Mouse (Mus musculus) thymus, adult 18-20 months (tissue): Measurements from ENCODE around the gene Zfp597.

Source experiments
- DNase-seq, 2 experiments: peaks; one replicate each; pipeline ENCODE4 v3.0.0; 2022; ENCODE audit warnings: mixed read lengths in 2 of 2

Zfp597 gene

DNA sequence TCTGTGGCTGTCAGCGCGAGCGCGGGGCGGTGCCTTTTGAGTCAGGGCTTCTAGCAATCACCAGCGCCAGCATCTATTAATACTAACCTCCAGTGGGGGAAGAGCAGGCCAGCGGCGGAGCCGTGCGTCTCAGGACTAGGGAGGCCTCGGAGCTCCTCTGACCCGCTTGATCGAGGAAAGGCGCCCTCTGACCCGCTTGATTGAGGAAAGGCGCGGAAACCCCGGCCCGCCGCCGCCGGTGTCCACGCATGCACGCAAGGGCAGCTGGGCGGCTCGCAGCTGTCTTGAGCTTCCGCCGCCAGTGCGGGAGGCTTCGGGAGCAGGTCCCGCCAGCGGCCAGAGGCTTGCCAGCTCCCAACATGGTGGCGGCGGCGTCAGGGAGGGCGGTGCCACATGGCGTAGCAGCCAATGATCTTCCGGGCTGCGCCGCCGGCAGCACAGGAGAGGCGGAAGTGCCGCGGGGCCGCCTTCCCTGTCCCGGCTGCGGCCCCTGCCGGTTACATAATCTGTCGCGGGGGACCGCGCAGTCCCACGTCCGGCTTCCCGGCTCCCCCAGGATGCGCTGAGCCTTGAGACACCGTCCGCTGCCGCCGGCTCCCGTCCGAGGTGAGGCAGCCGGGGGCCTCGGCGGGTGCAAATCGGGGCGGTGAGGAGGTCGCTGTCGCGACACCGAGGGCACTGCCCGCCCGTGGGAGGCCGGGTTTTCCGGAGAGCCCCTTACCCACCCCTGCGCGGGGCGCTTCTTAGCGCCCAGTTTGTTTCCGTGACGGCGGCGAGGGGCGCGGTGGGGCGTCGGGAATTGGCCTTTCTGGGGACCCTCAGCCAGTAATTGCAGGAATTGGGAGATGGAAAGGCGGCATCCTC lies at the start of gene Zfp597, which contains the start of gene Gm20695:
Gene Zfp597 (minus strand): TSS at position 361 of the 864 bp plus-strand sequence.
Gene Gm20695 (plus strand): TSS at position 448 of the 864 bp plus-strand sequence.
- DNase-seq, result peak; percentile 88 to 90

DNA sequence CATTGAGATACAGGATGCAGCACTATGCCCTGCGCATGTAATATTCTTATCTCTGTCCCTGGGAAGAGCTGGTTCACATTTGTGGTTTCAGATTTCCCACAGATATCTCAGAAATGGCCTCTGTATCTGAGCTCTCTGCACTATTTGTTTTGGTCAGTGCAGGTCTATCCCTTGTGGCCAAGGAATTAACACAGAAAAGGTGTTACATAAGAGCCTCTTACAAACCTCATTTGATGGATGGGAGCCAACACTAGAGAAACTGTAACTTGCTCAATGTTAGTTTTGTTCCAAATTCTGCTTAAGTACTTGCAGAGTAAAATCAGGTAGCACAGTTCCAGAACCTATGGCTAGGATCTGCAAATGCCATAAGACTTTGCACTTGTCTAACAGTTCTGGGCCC lies 49.7 kb upstream of the Zfp597 start:
- no peak for DNase-seq

DNA sequence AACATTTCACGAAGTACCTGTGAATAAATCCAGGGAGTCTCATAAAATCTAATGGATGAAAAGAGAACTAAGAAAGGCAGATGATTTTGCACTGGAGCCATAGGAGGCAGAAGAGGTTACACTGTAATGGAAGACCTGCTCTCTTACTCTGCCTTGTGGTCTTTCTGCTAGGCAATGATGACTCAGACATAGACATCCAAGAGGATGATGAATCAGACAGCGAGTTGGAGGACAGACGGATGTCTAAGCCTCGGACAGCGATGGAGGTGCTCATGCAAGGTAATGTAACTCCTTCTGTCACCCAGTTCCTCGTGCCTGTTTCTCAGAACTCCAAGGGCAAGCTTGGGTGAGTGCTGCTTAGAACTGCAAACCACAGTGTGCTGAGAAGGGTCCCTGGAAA lies 49.2 kb upstream of the Zfp597 start:
- DNase-seq, result no peak

DNA sequence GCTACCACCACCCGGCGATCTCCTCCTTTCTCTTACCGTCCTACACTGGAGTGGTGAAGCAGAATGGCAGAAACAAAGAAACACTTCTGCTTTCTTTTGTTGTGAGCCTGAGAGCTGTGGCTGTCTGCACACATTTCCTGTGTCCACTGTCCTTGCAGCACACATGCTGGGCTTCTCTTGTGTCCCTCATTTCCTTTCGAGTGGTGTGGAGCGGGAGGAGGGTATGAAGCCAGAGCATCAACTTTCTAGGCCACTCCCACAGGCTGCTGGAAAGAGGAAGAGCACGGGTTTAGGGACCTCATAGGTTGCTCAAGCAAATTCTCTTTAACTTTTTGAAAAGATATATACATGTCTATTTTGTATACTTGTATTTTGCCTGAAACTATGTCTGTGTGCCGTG lies 44.8 kb upstream of the Zfp597 start:
- DNase-seq, result no peak

DNA sequence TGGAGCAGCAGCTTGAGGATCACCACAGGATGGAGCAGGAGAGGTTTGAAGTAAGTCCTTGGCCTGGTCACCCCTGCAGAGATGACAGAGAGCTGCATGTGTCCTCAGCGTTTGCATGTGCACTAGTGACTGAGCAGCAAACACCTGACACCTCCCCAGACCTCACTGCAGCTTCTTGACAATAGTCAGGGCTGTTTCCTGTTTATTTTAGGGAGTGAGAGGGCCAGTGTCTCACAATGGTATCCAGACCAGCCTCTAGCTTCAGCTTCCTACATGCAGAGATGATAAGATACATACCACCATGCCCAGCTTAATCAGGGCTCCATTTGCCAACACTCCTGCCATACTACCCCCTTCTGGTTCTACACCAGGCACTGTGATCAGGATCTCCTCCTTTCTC lies 44.2 kb upstream of the Zfp597 start:
- no peak for DNase-seq

DNA sequence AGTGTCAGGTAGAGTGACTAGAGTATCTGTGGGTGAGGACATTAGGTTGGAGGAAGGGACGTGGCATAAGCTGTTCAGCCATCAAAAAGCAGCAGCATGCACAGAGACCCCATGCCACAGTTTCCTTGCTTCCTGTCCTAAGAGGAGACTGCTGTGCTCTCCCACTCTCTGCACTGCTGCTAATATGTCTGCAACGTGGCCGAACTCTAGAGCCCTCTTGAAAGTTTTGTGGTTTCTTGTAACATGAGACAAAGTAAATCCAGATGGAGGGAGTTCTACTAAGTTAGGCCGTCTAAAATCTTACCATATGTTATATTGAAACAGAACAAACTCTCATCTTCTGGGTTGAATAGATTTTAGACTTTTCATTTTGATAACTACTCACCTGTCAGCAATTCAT lies 39.6 kb upstream of the Zfp597 start:
- DNase-seq, result no peak

DNA sequence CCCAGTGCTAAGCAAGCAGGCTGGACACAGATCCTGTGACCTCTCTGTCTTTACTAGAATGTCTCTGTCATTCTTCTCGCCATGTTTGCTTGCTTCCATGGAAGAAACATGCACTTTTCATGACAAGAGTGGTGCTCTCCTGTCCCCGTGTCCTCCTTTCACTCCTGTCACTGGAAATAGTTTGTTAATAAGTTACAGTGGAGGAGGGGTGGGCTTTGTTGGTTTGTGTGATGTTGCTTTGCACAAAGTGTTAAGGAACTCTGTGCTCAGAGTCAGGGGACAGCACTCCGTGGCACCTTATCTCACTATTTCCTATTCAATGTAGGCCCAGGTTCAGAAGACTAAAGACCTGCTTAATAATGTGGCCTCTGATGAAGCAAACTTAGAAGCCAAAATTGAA lies 39.2 kb upstream of the Zfp597 start:
- DNase-seq, result no peak

DNA sequence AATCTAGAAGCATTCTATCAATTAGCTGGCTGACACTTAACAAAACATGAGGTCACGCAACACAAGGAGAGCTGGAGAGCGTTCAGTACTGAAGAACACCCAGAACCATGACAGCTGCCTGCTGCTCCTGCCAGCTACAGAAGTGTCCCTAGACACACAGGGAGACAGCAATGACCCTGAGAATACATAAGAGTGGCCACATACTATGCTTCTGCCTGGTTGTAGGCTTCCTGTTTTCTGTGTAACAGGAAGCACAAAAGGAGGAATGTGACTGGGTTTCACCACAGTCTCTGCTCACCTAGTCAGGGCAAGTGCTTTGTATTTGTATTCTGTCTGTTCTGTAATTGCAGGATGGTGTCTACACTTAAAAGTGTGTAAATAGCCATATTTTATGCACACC lies 36.4 kb upstream of the Zfp597 start:
- no peak for DNase-seq

DNA sequence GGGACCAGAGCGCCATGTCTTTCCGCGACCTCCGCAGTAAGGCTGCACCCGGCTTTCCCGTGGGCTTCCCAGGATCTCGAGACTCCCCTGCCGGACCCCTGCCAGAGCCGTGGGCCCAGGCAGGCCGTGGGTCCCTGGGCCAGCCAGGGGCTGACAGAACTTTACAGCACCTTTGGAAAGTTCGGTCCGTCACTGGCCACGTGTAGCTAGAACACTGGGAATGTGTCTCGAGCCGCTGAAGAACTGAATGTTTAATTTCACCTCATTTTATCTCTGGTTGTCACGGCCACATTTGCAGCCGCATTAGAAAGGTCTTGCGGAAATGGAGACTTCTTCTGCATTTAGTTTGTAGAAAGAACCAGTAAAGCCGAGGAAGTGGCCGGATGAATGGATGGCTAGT lies 24.8 kb upstream of the Zfp597 start:
- DNase-seq, result no peak

DNA sequence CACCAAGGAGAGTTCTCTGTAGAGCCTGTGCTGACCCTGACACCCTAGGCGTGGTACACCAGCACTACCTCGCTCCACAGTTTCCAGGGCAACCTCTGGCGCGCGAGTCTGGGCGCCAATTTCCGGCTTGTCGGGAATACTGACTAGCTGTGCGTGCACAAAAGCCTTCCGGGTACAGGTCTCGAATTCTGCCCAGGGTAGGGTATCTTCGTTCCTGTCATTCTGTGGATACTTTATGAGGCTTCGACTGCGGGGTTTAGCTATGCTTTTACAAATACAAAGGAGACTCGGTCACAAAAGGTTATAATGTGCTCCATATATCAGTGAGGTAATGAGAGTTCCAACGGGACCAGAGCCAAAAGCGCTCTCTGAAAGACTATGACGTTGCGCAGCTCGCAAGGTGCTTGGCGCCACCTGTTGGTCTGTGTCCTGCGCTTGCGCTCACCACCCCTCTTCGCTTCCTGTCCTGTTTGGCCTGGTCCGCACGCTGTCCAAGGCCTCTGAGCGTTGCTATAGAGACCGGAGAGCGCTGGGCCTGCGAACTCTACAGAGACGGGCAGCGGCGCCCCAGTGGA lies 24.3 kb upstream of the Zfp597 start, which contains the start of the genes 1700037C18Rik and Cluap1:
Gene 1700037C18Rik (minus strand): TSS at position 153 of the 575 bp plus-strand sequence.
Gene Cluap1 (plus strand): TSS at position 265 of the 575 bp plus-strand sequence.
- peak; percentile 70 to 81 for DNase-seq

DNA sequence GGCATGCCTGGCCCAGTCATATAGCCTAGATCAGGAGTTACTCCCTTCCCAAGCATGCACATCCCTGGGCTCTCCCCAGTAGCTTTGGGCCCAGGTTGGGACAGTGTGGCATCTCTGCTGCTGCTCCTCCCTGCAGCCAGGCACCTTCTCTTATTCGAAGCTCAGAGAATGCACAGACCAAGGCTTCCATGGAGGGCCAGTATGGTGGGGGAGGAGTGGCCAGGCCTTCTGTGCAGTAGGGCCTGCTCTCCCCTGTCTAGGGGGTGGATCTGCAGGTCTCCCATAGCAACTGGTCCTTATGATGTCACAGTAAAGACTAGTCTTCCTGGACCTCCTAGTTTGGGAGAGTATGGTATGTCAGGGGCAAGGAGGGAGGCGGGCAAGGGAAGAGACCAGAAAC lies 23.1 kb upstream of the Zfp597 start:
- DNase-seq, result no peak

DNA sequence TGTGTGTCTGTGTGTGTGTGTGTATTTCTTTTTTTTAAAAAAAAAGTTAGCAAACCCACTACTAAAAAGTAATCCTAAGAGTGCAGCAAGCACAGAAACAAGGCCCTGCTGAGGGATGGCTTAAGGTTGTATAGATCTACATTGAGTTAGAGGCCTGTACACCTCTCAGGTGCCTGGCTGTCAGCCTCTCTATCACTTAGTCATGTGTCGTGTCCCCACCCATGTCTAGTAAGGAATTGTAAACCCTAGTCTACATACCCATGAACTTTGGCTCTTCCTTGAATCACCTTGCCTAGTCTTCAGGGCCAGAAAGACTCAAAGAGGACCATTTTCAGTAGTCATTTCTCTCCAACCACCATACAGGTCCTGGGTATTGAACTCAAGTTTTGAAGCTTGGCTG lies 12.2 kb upstream of the Zfp597 start:
- DNase-seq, result no peak

DNA sequence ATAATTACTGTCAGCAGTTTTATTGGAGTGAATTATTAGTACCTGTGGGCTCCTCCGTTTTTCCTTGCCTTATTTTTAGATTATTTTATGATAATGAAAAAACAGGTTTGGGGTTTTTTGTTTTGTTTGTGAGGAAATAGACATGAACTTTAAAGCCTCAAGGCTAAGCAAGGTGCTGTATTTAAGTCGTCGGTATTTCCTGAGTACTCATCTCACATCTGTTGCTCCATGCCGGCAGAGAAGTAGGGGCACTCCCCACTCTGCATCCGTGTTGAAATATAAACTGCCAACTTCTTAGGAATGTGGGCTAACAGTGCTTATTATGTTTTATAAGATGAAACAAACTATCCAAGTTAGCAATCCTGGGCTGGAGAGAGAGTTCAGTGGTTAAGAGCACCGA lies 11.7 kb upstream of the Zfp597 start:
- DNase-seq, result no peak

DNA sequence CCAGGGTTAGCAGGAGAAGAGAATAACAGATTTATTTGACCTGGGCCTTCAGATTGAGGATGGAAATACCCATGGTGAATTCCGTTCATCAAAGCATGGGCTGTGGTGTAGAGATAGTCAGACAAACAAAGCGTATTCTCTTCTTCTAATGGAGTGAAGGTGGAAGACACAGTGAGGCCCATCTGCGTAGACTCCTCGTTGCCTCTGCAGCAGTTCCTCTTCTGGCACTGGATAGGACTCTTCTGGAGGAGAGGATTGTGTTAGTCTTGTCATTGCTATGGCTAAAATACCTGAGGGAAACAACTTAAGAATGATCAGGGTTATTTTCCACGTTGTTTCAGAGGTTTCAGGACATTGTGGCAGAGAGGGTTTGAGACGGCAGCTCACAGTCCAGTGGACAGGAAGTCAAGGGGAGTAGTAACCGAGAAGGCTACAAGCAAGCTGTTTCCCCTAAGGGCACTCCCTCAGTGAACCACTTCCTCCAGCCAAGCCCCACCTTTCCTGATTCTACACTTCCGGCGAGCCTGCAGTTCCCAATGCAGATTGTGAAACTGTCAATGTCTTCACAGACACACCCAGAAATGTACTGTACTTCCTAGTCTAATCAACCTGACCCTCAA lies 10.9 kb upstream of the Zfp597 start:
- peak; percentile 25 to 46 for DNase-seq

DNA sequence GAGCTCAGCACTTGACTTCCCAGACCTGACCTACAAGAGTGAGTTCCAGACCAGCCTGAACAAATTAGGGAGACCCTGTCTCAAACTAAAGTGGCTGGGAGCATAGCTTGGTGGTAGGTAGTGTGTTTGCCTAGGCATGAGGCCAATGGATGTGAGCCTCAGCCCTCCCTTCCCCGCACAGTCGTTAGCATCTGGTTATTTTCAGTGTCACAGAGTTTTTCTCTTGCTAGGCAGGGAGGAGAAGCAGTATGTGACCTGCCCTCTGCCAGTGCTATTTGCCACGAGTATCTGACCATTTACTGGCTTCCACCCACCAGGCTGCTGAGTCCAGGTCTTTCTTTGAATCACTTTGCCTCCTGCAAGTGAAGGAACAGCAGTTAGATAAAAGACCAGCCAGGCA lies 9.4 kb upstream of the Zfp597 start:
- no peak for DNase-seq

DNA sequence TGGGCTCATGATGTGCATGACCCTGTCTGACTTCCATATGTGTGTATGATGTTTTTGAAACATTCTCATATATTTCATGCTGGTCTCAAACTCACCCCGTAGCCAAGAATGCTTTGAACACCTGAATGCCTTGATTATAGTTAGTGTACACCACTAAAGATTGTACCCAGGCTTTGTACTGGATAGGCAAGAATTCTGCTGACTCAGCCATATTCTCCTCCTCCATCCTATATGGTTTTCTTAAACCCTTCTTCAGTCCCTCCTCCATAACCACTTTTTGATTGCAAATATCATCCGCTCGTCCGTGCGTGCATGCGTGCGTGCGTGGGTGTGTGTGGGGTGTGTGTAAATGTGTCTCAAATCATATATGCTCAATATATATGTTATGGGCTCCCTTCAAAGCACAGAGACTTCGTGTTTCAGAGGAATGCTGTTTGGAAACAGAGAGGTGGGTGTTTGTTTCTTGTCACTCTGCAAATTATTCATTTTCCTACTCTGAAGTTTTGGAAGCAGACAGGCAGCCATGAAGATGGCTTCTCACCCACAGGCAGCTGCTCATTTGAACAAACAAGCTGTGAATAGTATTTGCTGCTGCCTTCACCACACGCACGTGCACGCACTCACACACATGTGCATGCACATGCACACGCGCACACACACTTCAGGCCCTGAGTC lies 7.4 kb upstream of the Zfp597 start:
- DNase-seq, result no peak

DNA sequence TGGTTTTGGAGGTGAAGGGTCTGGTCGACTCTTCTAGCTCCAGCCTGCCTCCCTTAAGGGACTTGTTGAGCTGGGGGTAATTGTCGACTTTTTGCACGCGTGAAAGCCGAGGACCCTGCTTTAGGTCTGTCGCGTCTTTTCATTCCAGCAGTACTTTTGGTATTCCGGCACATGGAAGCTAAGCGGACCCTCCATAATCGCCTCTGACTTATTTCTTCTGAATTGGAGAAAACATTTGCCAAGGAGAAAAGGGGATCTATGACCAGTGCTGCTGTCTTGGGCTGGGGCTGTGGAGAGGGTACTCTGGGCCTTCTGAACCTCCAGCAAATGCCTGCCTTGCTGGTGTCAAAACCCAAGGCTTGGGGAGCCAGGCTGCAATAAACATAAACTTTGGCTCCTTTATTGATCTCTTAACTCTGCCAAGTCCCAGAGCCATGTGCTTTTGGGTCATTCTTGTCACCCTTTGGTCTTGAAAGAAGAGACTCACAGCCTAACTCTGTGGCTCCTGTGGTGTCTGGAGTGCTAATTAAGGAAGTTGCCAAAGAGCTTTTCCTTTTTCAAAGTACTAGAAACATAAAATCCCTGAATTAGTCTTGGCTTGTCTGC lies 807 bp upstream of the Zfp597 start:
- no peak for DNase-seq

DNA sequence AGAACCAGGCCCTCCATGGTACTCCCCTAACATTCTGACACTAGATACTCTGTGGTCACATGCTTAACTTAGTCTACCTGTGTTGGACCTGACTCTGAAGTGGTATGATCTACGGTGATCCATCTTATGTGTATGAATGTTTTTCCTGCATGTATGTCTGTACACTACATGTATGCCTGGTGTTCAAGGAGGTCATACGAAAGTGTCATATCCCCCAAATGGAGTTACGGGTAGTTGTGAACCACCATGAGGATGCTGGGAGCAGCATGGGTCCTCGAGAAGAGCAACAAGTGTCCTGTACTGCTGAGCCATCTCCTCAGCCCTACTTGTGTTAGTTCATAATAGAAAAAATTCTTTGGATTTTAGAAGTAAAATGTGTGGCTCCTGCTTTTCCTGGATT lies 8.0 kb downstream of the Zfp597 start:
- no peak for DNase-seq

DNA sequence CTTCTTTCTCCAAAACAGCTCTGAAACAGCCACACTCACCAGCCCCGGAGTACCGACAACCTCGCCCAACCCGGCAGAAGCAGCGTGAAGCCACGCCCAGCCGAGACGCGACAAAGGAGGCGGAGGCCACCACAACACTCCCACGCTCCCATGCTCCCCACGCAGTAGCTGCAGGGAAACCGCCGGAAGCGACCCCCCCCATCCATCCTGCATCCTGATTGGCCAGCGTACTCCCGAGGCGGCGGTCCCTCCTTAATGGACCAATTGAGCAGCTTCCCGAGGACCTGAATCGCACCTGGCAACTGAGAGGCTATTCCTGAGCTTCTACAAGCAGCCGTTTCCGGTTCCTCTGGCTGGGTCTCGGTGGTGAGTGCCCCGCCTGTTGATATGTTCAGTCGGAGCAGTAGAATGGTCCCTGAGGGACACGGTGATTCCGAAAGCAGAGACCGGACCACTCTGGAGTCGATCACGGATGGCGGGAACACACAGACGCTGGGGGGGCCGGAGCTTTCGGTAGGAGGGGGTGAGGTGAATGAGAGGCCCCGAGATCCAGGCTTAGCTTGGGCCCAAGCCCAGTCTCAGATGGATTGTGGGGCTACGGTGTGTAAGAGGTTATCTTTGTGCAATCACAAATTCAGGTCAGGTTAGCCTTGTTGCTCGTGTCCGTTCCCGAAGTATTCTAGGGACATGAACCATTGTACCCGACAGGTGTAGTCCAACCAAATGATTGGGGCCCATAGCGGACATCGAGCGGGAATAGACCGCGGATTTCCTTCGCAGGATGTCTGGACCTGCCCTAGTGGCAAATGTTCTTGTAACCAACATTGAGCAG lies 11.9 kb downstream of the Zfp597 start, which contains the start of gene Naa60:
Gene Naa60 (plus strand): TSS at position 160 of the 832 bp plus-strand sequence.
- DNase-seq, result peak; percentile 88 to 94

DNA sequence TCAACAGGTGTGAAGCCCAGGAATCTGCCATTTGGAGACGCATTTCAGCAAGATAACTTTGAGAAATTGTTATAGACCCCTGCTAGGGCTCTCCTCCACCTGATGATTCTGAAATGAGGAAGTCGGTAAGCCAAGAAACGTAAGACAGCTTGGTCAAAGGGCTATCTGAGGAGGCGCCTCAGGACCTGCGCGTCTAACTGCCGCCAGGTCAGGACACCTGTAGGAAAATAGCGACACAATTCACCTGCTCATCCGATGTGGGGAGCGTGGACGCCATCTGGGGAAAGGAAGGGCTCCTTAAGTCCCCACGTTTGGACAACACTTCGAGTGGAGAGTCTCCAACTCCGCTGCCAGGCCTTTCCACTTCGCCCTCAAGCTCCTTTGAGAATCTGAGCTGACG lies 12.5 kb downstream of the Zfp597 start:
- DNase-seq, result no peak

DNA sequence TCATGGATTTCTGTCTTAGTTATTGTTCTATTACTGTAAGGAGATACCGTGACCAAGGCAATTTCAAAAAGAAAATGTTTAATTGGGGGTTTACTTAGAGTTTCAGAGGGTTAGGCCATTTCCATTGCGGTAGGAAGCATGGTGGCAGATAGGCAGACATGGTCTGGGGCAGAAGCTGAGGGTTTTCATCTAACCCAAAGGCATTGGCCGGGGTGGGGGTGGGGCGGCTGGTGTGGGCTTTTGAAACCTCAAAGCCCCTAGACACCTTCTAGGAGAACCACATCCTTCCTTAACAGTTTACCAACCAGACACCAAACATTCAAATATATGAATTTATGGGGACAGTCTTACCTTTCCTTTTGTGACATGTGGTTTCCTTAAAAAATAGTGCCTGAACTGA lies 25.1 kb downstream of the Zfp597 start:
- no peak for DNase-seq

DNA sequence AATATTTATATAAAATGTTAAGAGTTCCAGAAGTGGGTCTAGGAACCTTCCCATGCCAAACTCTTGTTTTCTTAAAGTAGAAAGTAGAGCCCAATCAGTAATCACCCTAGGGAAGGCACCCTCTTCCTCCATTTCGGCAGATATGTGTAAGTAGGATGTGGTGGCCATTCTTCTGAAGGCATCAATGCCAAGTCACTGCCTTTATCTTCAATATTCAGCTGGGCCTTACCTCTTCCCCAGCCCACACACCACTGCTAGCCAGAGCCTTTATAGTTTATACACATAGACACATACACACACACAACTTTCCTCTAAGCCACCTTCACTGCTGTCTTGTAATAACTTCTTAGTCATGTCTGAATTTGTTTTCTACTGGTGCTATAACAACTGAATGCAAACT lies 28.6 kb downstream of the Zfp597 start:
- no peak for DNase-seq
